Mouse (Mus musculus): ENCODE data around the gene AU021092.

GRCm38 (mm10) chr16:5263156-5263555 lies 41.1 kb upstream of the AU021092 start:
- no peak for TF ChIP-seq POLR2A (IDR thresholded peaks at IDR 0.05; ENCODE audit: control insufficient read depth, low read depth, low read length)
- no peak for TF ChIP-seq CTCF (IDR thresholded peaks at IDR 0.05; ENCODE audit: control insufficient read depth, insufficient read depth, insufficient replicate concordance, low read depth, low read length)
